Mouse (Mus musculus) heart, embryonic 13.5 days (tissue): ENCODE measurements around the gene Gm4553. TPM values are rescaled to one million over a fixed set of nuclear protein-coding genes. Genes with fewer than 3 reads are reported as not detected.
"Not testable (repeated sequence)": the region's sequence is repeated elsewhere in the genome, so short reads cannot be mapped to it uniquely, and the experiment has no call there.

Experiments
- ATAC-seq: fragments of 200-750 bp; cut with Nextera tagmentation; 2 replicates; pipeline ENCODE4 v1.8.0; 2017; ENCODE audit warnings: moderate TSS enrichment; ENCODE audit not compliant: insufficient number of reproducible peaks, low FRiP score, low TSS enrichment; ENCODE audit errors: extremely low read depth
- H3K27ac ChIP-seq: fragments of 300-500 bp; sonication (generic); replicated peaks from 2 replicates; pipeline ENCODE4 v1.5.1; 2015; ENCODE audit warnings: moderate library complexity, mild to moderate bottlenecking, inconsistent platforms
- H3K27me3 ChIP-seq: fragments of 300-500 bp; sonication (generic); replicated peaks from 2 replicates; pipeline ENCODE4 v1.6.1; 2015; ENCODE audit warnings: mild to moderate bottlenecking, inconsistent platforms
- H3K36me3 ChIP-seq: fragments of 300-500 bp; sonication (generic); 2 replicates; pipeline ENCODE4 v1.6.1; 2015; ENCODE audit warnings: mild to moderate bottlenecking, inconsistent platforms
- H3K4me1 ChIP-seq: fragments of 300-500 bp; sonication (generic); 2 replicates; pipeline ENCODE4 v1.6.1; 2015; ENCODE audit warnings: inconsistent platforms
- H3K4me2 ChIP-seq: fragments of 300-500 bp; sonication (generic); 2 replicates; pipeline ENCODE4 v1.6.1; 2015; ENCODE audit warnings: inconsistent platforms, mild to moderate bottlenecking, moderate library complexity
- H3K4me3 ChIP-seq: fragments of 300-500 bp; sonication (generic); 2 replicates; pipeline ENCODE4 v1.5.1; 2015; ENCODE audit warnings: moderate library complexity, mild to moderate bottlenecking, inconsistent platforms
- H3K9ac ChIP-seq: fragments of 300-500 bp; sonication (generic); 2 replicates; pipeline ENCODE4 v1.6.1; 2015; ENCODE audit warnings: inconsistent platforms, mild to moderate bottlenecking, moderate library complexity
- H3K9me3 ChIP-seq: fragments of 300-500 bp; sonication (generic); 2 replicates; pipeline ENCODE4 v1.6.1; 2016; ENCODE audit warnings: inconsistent platforms
- WGBS: fragments of 180-500 bp; shearing (Covaris S2); methylation state at CpG from one replicate; pipeline ENCODE4 v1.1.7; 2015; ENCODE audit warnings: mixed read lengths; 5-methylcytosine and 5-hydroxymethylcytosine counted together
- polyA plus RNA-seq: library from polyadenylated mRNA; unstranded; fragments of >200 nt; fragmentation: Nextera tagmentation; extraction: Ambion mirVana; gene quantifications from 2 replicates; pipeline ENCODE4 v1.2.1, GENCODE M21; 2015

The Gm4553 gene
- polyA plus RNA-seq, result not detected in 2 replicates

DNA sequence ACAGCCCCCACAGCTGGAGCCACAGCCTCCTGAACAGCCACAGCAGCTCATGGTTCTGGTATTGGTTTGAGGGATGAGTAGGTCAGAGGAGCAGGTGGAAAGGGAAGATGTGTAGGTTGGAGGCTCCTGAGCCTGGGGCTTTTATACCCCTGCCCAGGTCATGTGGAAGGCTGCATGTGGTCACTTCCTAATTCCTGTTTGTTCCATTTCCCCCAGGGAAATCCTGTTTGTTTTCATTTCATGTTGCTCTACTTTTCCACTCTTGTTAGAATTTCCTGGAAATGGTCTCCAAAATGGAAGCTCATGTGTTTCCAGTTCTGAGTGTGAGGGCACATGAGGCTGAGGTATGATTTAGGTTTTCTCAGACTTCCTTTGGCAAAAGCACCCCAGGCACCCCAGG, at the start of gene Gm4553:
Gm4553 (minus strand) TSS at position 101 of the 400 bp plus-strand sequence.
- H3K36me3 ChIP-seq, H3K27ac ChIP-seq, ATAC-seq, H3K9me3 ChIP-seq, H3K4me2 ChIP-seq, H3K27me3 ChIP-seq, H3K4me3 ChIP-seq, H3K9ac ChIP-seq, H3K4me1 ChIP-seq: not testable (repeated sequence)

- H3K9me3 ChIP-seq, H3K4me2 ChIP-seq, H3K36me3 ChIP-seq, H3K4me3 ChIP-seq, ATAC-seq, H3K27me3 ChIP-seq, H3K9ac ChIP-seq, H3K27ac ChIP-seq, H3K4me1 ChIP-seq: not testable (repeated sequence)
- WGBS, result 50% methylated on average over 1 of the region's 1 CpGs
These were observed 46.6 kb upstream of the Gm4553 start for GRCm38 (mm10) chr7:142212136-142212535.

- ATAC-seq, result no peak
- 59% methylated on average over 1 of the region's 1 CpGs for WGBS
- Histone ChIP-seq H3K27me3 (peaks cover 4% of the 10 kb centered on the region), H3K4me1 (no peaks in the 10 kb centered on the region), H3K4me2 (no peak within 1 kb of the TSS), H3K9me3 (no peaks in the 10 kb centered on the region), H3K27ac (no peak within 1 kb of the TSS), H3K4me3 (no peak within 1 kb of the TSS), H3K36me3 (no peaks in the 10 kb centered on the region), H3K9ac (no peak within 1 kb of the TSS)
These were observed 46.0 kb upstream of the Gm4553 start, which contains the start of gene Gm7579 for GRCm38 (mm10) chr7:142211559-142211958. TSS of gene Gm7579 (plus strand) at chr7:142211859.

GRCm38 (mm10) chr7:142206891-142207290, 41.4 kb upstream of the Gm4553 start:
- not testable (repeated sequence) for H3K4me3 ChIP-seq, H3K9ac ChIP-seq, H3K27ac ChIP-seq, H3K9me3 ChIP-seq, H3K4me1 ChIP-seq, H3K4me2 ChIP-seq, H3K36me3 ChIP-seq, ATAC-seq, H3K27me3 ChIP-seq
- WGBS, result 75% methylated on average over 5 of the region's 5 CpGs

GRCm38 (mm10) chr7:142205488-142205887, 39.9 kb upstream of the Gm4553 start:
- Histone ChIP-seq H3K27ac (no peak overlapping the region), H3K4me2 (no peak overlapping the region), H3K27me3 (peaks cover 4% of the 10 kb centered on the region; the same call in 1 of the 2 replicates), H3K4me3 (no peak overlapping the region), H3K36me3 (no peaks in the 10 kb centered on the region), H3K9me3 (no peaks in the 10 kb centered on the region), H3K9ac (no peak overlapping the region), H3K4me1 (no peaks in the 10 kb centered on the region)
- no peak for ATAC-seq

GRCm38 (mm10) chr7:142201064-142201463, 35.5 kb upstream of the Gm4553 start, which contains the start of gene Krtap5-3:
TSS of gene Krtap5-3 (plus strand) at chr7:142201364.
- Histone ChIP-seq H3K9ac (no peak within 1 kb of the TSS), H3K4me3 (no peak within 1 kb of the TSS), H3K27ac (no peak within 1 kb of the TSS), H3K27me3 (0 out of 2 replicates have a peak, but pooled peaks cover 5% of the 10 kb centered on the region), H3K9me3 (no peaks in the 10 kb centered on the region), H3K4me1 (no peaks in the 10 kb centered on the region), H3K4me2 (no peak within 1 kb of the TSS), H3K36me3 (no peaks in the 10 kb centered on the region)
- ATAC-seq, result no peak
- WGBS, result 71% methylated on average over 1 of the region's 1 CpGs

GRCm38 (mm10) chr7:142198748-142199147, 33.2 kb upstream of the Gm4553 start:
- 67% methylated on average over 2 of the region's 2 CpGs for WGBS
- 0 out of 2 replicates have a peak, but pooled peaks cover 5% of the 10 kb centered on the region for H3K27me3 ChIP-seq
- H3K36me3 ChIP-seq, result no peaks in the 10 kb centered on the region
- H3K4me2 ChIP-seq, result no peak overlapping the region
- no peaks in the 10 kb centered on the region for H3K9me3 ChIP-seq
- ATAC-seq, result no peak
- no peaks in the 10 kb centered on the region for H3K4me1 ChIP-seq
- H3K9ac ChIP-seq, result no peak overlapping the region
- H3K27ac ChIP-seq, result no peak overlapping the region
- no peak overlapping the region for H3K4me3 ChIP-seq

DNA sequence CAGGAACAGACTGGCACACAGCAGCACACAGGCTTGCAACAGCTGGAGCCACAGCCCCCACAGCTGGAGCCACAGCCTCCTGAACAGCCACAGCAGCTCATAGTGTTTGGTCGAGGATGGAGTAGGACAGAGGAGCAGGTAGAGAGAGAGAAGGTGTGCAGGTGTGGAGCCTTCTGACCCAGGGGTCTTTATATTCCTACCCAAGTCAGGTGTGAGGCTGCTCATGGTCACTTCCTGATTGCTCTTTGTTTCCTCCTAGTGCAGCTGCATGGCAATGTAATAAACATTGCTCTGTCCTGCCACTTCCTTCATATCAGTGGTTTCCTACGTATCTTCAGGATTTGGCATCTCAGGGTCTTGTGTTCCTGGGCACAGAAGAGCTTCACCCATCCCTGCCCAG, 24.8 kb upstream of the Gm4553 start, which contains the start of gene Gm10153:
Gm10153 (minus strand) TSS at position 101 of the 400 bp plus-strand sequence.
- Histone ChIP-seq H3K4me1 (no peaks in the 10 kb centered on the region), H3K9me3 (no peaks in the 10 kb centered on the region), H3K36me3 (no peaks in the 10 kb centered on the region), H3K27me3 (0 out of 2 replicates have a peak, but pooled peaks cover 3% of the 10 kb centered on the region), H3K4me3 (no peak within 1 kb of the TSS), H3K27ac (no peak within 1 kb of the TSS), H3K4me2 (no peak within 1 kb of the TSS), H3K9ac (no peak within 1 kb of the TSS)
- no peak for ATAC-seq
- WGBS, result 31% methylated on average over 2 of the region's 2 CpGs

GRCm38 (mm10) chr7:142188156-142188555, 22.6 kb upstream of the Gm4553 start:
- WGBS, result 58% methylated on average over 2 of the region's 2 CpGs
- Histone ChIP-seq H3K9me3 (no peaks in the 10 kb centered on the region), H3K27ac (no peak overlapping the region), H3K36me3 (no peaks in the 10 kb centered on the region), H3K9ac (no peak overlapping the region), H3K27me3 (peaks cover 3% of the 10 kb centered on the region; the same call in 1 of the 2 replicates), H3K4me3 (no peak overlapping the region), H3K4me1 (no peaks in the 10 kb centered on the region), H3K4me2 (no peak overlapping the region)
- ATAC-seq, result no peak

DNA sequence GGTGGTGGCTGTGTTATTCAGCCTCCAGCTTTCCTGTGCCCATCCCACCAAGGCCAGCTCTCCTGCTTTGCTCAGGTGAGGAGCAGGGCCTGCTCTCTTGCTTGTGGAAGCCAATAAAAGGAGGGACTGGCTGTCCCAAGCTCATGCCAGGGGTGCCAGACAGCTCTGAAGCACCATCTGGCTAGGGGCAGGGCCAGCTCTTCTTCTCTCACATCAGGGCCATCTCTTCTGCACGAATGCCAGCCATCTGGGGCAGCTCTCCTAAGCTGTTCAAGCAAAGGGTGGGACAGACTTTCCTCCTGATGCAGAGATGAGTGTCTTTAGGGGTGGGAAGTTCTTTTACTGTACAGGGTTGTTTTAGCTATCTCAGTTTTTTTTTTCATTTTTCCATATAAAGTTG, 15.5 kb upstream of the Gm4553 start:
- H3K4me2 ChIP-seq, result no peak overlapping the region
- H3K4me3 ChIP-seq, result no peak overlapping the region
- no peaks in the 10 kb centered on the region for H3K4me1 ChIP-seq
- no peak for ATAC-seq
- WGBS, result 29% methylated on average over 1 of the region's 1 CpGs
- no peaks in the 10 kb centered on the region; the same call in 1 of the 2 replicates for H3K27me3 ChIP-seq
- H3K9ac ChIP-seq, result no peak overlapping the region
- no peaks in the 10 kb centered on the region for H3K9me3 ChIP-seq
- no peak overlapping the region for H3K27ac ChIP-seq
- H3K36me3 ChIP-seq, result no peaks in the 10 kb centered on the region

DNA sequence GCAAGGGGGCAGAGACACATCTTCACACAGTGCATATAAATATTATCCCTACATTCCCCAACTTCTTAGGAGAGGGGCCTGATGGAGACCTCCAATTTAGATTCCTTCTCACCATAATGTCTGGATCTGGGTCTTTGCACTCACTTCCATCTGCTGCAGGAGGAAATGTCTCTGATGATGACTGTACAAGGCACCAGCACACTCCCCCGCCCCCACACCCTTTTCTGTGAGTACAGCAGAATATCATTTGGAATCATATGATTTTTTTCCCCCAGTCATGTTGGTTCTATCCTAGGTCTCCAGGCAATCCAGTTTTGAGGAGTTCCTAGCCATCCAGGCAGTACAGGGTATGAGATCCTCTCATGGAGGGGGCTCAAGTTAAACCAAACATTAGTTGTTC, 13.1 kb upstream of the Gm4553 start:
- no peak for ATAC-seq
- no peaks in the 10 kb centered on the region for H3K4me1 ChIP-seq
- no peak overlapping the region for H3K4me2 ChIP-seq
- no peaks in the 10 kb centered on the region for H3K36me3 ChIP-seq
- no peaks in the 10 kb centered on the region for H3K27me3 ChIP-seq
- H3K9ac ChIP-seq, result no peak overlapping the region
- WGBS, result 67% methylated on average over 1 of the region's 1 CpGs
- H3K9me3 ChIP-seq, result no peaks in the 10 kb centered on the region
- H3K27ac ChIP-seq, result no peak overlapping the region
- H3K4me3 ChIP-seq, result no peak overlapping the region

DNA sequence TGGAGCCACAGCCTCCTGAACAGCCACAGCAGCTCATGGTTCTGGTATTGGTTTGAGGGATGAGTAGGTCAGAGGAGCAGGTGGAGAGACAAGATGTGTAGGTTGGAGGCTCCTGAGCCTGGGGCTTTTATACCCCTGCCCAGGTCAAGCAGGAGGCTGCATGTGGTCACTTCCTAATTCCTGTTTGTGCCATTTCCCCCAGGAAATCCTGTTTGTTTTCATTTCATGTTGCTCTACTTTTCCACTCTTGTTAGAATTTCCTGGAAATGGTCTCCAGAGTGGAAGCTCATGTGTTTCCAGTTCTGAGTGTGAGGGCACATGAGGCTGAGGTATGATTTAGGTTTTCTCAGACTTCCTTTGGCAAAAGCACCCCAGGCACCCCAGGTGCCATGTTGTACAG, 10.4 kb upstream of the Gm4553 start, which contains the start of gene Krtap5-2:
Krtap5-2 (minus strand) TSS at position 101 of the 400 bp plus-strand sequence.
- not testable (repeated sequence) for H3K4me3 ChIP-seq

More for the DNA sequence above, 10.4 kb upstream of the Gm4553 start, which contains the start of gene Krtap5-2:
- H3K27me3 ChIP-seq, H3K27ac ChIP-seq, ATAC-seq, H3K9ac ChIP-seq, H3K4me2 ChIP-seq, H3K9me3 ChIP-seq, H3K4me1 ChIP-seq, H3K36me3 ChIP-seq: not testable (repeated sequence)
